Mouse (Mus musculus): ENCODE measurements around the gene Lhx5.

GRCm38 (mm10) chr5:120456841-120457554 lies 25.5 kb downstream of the Lhx5 start:
- TF ChIP-seq CTCF (conservative IDR thresholded peaks at IDR 0.05; ENCODE audit: insufficient read depth, insufficient read length, low read depth, low read length): no peak
- TF ChIP-seq POLR2A (IDR thresholded peaks at IDR 0.05; ENCODE audit: low read depth, low read length): no peak
